Mouse (Mus musculus) left cerebral cortex, postnatal 14 days (tissue): ENCODE data around the gene Tbxas1. TPM values are rescaled to one million over a fixed set of nuclear protein-coding genes. Genes with fewer than 3 reads are reported as not detected.

Experiments
- DNase-seq, 2 experiments: peaks; one replicate each; pipeline ENCODE4 v3.0.0; 2021 to 2022; ENCODE audit warnings: low spot score in 2 of 2, mixed read lengths in 1 of 2
- intact Hi-C: fragments of 180-260 bp; cut with DNase I; formaldehyde crosslinking; loops from one replicate; pipeline ENCODE4 v1.15.1; 2025
- total RNA-seq, 2 experiments: library from RNA; stranded (reverse); gene quantifications; 2 replicates each; pipeline ENCODE4 v1.2.3; 2021

Gene Tbxas1
- total RNA-seq, 2 experiments from 2014 or later: 2.9 to 3.0 TPM

DNA sequence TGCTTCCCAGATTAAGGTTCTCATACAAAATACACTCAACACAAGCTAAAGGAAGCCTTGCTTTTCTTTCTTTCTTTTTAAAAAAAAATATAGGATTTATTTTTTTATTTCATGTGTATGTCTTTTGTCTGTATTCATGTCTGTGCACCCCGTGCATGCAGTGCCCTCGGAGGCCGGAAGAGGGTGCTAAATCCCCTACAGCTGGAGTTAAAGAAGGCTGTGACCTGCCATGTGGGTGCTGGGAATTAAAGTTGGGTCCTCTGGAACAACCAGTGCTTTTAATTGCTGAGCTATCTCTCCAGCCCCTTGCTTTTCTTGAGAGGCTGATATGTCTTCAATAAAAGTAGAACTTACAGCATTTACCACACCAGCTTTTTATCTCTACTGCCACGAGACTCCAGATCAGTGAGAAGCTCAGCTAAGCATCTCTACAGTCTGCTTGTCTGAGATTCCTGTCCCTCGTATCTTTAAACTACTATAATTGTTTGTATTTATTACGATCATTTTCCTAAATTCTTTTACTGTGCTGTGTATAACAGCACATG lies 24.4 kb upstream of the Tbxas1 start:
- DNase-seq: no peak
- intact Hi-C loops: no loop called here

DNA sequence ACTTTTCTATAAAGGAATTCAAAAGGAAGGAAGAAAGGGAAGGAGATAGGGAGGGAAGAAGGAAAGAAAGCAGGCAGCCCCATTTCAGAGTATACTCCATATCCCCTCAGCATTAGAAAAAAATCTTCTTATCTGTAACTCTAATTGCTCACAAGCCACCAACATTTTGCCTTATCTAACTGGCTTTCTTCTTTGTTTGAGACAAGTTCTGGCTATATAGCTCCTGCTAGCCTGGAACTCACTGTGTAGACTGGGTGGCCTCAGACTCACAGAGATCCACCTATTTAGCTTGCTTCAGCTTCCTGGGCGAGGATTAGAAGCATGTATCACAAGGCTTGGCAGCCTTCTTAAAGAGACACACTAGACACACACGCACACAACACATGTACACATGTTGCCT lies 23.5 kb upstream of the Tbxas1 start:
- intact Hi-C loops: no loop called here
- DNase-seq: no peak

DNA sequence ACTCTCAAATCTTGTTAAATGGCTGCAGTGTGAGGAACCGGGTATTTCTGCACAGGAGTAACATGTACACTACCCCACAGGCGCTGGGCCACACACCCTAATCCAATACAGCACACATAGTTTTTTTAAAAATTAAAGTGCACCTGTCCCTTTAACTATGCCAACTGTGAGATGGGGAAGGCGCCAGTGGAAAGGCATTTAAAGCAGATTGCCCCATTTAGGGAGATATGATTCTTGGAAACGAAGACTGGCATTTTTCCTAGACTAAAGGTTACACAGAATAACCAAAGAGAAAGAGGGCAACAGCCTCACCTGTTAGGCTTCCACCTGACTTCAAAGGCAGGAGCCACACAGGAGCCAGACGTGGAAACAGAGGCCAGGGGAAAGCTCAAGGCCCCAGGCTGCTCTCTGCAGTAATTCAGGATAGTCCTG lies 21.6 kb upstream of the Tbxas1 start:
- intact Hi-C loops: no loop called here
- no peak for DNase-seq

GRCm38 (mm10) chr6:38859819-38860218 lies 15.4 kb upstream of the Tbxas1 start:
- intact Hi-C loops: no loop called here
- no peak for DNase-seq

DNA sequence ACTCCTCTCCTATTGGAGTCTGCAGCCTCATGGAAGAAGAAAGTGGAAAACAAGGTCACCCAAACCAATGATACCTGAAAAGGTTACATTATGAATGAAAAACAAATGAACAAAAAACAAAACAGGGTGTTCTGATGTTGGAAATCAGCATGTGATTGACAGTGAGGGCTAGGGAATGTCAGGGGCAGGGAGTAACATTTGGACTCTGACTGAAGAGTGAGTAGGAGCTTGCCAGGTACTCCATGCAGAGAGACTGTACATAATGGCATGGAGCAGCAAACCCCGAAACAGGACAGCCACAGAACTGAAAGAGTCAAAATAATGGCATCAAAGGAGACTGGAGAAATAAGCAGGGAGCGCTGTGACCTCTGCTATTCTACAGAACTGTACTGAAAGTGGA lies 14.9 kb upstream of the Tbxas1 start:
- intact Hi-C loops: no loop called here
- DNase-seq: no peak

DNA sequence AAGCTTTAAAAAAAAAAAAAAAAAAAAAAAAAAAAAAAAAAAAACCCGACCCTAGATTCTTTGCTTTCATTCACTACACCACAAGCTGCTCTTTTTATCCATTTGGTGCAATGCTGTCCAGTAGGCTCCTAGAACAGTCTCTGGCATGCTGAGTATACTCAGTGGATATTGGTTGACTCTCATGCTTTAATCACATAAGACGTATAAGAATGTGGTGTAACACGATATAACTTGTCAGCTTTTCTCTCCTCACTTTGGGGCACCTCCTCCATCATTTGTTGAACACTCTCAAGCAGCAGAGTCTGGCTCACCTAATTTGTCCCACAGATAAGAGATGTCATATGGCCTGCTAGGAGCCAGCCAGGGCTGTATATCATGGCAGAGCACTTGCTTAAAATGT lies 11.6 kb upstream of the Tbxas1 start:
- intact Hi-C loops: no loop called here
- no peak for DNase-seq

GRCm38 (mm10) chr6:38865805-38866204 lies 9.4 kb upstream of the Tbxas1 start:
- DNase-seq: no peak
- intact Hi-C loops: no loop called here

DNA sequence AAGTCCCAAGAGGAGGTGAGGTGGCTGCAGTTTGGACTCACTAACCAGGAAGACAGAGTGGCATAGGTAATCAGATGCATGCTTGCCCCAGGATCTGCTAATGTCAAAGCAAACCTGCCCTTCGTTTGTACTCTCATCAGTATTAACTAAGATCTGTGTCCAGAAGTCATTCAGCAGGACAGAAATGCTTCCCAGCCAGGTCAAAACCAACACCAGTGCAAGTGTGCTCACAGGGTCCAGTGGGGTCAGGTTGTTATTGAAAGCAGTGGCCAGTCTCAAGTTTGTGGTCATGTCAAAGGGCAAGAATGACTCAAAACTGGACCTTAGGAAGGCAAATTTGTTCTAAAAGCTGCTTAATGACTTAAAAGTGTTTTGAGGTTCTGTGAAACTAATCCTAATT lies 8.8 kb upstream of the Tbxas1 start:
- intact Hi-C loops: no loop called here
- DNase-seq: no peak

DNA sequence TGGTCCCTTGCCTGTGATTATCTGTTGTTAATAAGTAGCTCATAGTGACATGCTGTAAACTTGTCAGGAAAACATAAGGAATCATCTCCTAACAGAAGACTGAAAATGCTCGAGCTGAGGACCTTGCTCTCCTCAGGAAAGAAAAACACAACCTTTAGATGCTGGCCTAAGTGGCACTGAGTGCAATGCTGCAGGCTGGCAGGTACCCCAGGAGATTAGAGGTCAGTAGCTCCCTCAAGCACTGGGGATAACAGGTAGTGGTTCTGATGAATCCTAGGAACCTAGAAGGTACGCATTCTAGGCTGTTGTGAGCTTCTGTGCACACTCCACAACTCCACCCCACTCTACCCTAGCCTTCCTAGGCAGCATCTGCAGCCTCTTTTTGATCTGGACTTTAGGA lies 8.4 kb upstream of the Tbxas1 start:
- intact Hi-C loops: no loop called here

DNA sequence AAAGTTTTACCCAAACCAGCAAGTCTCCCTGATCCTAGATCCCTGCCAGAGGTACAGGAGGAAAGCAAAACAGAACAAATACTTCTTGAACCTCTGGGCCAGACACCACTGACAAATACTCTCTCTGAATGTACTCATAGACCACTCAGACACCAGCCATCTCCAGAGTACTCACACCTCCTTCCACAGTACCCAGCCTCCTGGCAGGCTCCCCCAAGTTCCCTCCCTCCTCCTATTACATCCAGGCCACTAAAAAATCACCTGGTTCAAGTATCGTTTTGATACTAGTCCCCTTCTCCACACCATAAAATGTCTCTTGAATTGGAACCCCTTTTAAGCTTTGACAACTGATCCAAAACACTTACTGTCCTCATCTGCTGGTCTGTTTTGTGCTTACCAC lies 7.9 kb upstream of the Tbxas1 start:
- no peak for DNase-seq
- intact Hi-C loops: no loop called here

More for the DNA sequence above, 8.4 kb upstream of the Tbxas1 start:
- no peak for DNase-seq

- DNase-seq: no peak
- intact Hi-C loops: no loop called here
Observed at GRCm38 (mm10) chr6:38868974-38869373, 6.2 kb upstream of the Tbxas1 start.

DNA sequence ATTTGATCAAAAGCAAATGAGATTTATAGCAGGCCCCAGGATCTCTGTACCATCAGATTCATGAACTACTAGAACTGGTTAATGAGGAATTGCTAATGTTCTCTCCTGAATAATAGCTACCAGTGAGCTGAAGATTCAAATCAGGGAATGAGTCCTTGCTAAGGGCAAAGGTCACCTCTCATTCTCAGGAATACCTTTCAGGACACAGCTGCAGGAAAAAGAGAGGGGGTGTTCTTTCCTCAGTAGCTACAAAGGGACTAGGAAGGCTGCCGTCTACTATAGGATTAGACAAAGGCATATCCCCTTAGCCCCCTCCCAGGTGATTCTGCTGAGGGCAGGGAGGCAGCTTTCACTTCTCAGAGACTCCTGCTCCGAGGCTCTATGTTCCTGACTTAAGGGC lies 5.1 kb upstream of the Tbxas1 start:
- DNase-seq: no peak
- intact Hi-C loops: no loop called here

- no peak for DNase-seq
- intact Hi-C loops: no loop called here
Observed at GRCm38 (mm10) chr6:38871051-38871450, 4.2 kb upstream of the Tbxas1 start.

DNA sequence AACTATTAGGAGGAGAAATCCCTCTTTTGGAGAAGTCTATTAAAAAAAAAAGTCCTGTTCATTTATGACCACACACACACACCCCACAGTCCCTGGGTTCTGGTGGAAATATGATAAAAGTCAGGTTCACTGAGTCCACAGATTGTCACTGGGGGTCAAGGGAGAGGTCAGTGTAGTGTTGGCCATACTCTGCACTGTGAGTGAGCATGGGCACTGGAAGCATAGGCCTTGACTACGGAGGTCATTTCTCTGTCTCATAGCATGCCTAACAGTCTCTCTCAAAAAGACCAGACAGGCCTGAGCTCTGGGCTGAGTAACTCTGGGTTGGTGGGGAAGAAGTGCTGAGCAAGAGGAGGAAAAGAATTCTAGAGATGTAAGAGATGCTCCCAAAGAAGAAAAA lies 1.9 kb upstream of the Tbxas1 start:
- no peak for DNase-seq
- intact Hi-C loops: no loop called here

DNA sequence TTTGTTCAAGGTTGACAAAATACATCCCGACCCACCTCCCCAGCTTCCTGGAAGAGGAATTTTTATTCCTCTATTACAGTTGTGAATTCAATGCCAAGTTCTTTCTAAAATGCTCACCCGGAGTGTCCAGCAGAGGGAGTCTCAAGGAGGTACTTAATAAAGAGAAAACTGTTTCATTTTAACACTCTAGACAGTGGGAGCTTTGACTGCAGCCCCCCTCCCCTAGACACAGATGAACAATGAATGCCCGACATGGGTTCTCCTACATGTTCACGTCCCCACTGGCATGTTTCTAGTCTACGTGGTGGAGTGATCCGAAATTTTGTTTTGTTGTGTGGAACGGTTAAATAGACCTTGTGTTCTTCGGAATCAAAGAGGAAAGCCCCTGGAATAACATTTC lies 1.2 kb upstream of the Tbxas1 start:
- DNase-seq: peak; percentile 58 to 73
- intact Hi-C loops: loop anchor here (2.0 kb wide), 2 partner anchors 137 to 193 kb away; no protein-coding TSS in a partner anchor

DNA sequence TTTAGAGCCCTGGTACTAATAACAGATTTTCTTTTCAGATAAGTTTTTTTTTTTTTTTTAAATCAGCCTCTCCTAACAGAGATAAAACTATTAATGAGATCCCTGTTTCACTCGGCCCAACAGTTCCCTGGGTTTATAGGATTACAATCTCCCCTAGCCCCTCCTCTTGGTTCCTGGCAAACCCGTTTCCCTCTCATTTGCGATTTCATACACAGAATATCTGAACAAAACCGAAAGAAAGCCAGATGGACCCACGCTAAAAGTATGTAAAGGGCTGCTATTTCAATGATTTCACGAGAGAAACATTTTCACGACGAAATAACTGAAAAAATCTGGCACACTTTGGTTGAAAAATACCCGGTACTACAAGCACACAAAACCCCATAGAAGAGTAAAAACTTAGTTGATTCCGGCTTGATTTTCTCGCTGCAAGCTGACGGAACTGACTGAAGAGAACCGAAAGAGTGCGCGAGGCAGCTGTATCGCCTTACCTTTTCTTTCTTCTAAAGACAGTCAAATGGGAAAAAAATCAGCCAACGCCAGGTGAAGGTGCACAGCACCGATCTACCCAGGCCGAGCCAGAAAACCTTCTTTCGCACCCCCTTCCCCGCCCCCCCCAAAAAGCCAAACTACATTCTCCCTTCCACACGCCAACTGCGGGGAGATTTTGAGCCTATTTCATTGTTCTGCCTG lies 493 bp upstream of the Tbxas1 start:
- intact Hi-C loops: loop anchor here (2.0 kb wide), 2 partner anchors 138 to 192 kb away; no protein-coding TSS in a partner anchor

GRCm38 (mm10) chr6:38876071-38876911 lies 1.1 kb downstream of the Tbxas1 start, which contains the start of gene Hipk2:
TSS of gene Hipk2 (minus strand) at chr6:38876165.
- peak; percentile 72 to 74 for DNase-seq
- intact Hi-C loops: no loop called here

More for the DNA sequence above, 493 bp upstream of the Tbxas1 start:
- DNase-seq: peak; percentile 10 to 26

DNA sequence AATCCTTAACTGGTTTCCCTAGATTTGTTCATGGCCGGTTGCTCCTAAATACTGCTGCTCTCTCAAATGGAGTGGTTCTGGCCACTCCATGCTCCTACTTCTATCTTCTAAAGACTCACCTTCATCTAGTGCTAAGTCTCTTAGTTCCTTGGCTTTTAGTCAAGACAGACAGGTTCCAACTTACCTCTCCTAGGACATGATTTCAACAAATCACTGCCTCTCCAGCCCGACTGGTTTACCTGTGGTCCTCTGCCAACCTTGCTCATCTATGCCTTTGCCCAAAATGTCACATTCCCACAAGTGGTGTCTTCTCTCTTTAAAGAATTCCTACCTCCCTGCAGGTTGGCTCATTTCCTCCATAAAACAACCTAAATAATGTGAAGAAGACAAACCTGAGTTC lies 2.5 kb downstream of the Tbxas1 start:
- intact Hi-C loops: no loop called here
- DNase-seq: no peak

DNA sequence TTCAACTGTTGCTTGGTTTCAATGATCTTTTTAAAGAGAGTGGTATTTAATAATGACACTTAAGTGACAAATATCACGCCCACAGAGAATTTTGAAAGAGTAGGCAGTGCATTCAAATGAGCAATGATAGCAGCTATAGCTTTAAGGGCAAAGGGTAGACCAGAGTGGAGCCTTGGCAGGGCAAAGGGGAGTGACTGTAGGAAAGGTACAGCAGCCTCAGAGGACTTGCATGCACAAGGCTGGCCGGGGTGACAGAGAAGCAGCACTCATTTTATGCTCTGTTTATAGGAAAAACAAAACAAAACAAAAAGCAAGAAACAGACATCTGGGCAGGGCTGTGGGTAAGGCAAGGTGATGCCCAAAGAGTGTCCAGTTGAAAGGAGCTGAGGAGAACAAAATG lies 6.3 kb downstream of the Tbxas1 start:
- no peak for DNase-seq
- intact Hi-C loops: no loop called here

DNA sequence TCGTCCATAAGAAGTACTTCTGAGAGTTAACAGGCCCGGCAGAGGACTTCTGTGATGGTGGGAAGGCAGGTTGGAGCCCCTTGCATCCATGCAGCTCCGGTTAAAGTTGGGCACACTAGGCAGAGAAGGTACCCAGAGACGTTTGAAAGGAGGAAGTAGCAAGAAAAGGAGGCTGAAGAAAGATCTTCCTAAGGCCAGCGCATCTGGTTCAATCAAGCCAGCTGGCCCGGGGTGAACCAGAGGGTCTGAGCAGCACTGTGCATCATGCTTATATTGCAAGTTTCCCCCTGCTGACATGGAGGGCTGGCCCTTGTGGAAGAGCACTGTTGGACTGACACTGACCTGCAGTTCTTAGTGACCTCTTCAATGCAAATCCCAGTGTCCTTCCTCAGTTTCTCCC lies 6.8 kb downstream of the Tbxas1 start:
- intact Hi-C loops: no loop called here
- no peak for DNase-seq
